Mouse (Mus musculus): ENCODE results near the gene Eapp.

DNA sequence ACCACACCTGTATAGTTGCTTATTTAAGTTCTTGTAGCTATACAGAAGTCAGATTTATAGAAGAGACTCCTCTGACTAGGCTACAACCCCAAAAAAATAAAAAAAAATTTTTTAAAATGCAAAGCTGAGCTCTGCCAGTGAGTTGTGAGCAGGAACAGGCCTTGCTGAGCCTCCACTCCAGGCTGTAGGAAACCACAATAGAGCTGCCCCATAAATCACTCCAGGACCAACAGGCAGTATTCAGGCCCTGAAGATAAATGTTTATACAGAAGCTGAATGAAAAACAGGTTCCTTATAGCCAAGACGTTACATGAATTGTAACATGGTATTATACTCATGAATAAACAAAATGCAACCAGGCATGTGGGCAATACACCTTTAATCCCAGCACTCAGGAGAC is 44.5 kb downstream of the Eapp start:
- TF ChIP-seq MAFK (IDR thresholded peaks at IDR 0.05; ENCODE audit: insufficient read depth, low read depth, low read length) (no peak), HCFC1 (IDR thresholded peaks at IDR 0.05; ENCODE audit: borderline replicate concordance, insufficient read depth, low read length) (no peak)

Measured in ES-E14 (cell line).